Comparison of ENCODE assay signal across 12 mouse cellular contexts in genomic region chr7:34722151-34722550, GRCm38 (mm10).
DNase-seq lines count a peak whose midpoint lies in the region; ATAC-seq and TF ChIP-seq lines count a peak whose summit lies in the region.
"Had no signal": no experiment of that assay in that cellular context is flagged by ENCODE, and none has a peak within 500 bp of the region (broad histone marks: within the 10 kb centered on the region; RNA-seq: fewer than 3 reads in every experiment).

No protein-coding gene starts in this region.

- DNase-seq in heart, postnatal 25 days (ENCODE audit: low spot score), result no peak
- no peak for DNase-seq in lung, postnatal 0 days (ENCODE audit: low spot score)
- DNase-seq in lung, postnatal 4 days, result no peak
- peak; percentile 62 for DNase-seq in ZHBTc4 (ENCODE audit: low read depth, low spot score)
- no peak for DNase-seq in right cerebral cortex, postnatal 10 days (ENCODE audit: low spot score in 2 of 2)
- DNase-seq: cerebellum, postnatal 25 days; gastrocnemius, postnatal 14 days; thymus, adult 2 months had no signal

- intact Hi-C loops in heart, postnatal 25 days (cut with DNase I), result no loop called here

- H3K27ac ChIP-seq in heart, embryonic 16.5 days (ENCODE audit: low read length), result peak overlapping the region; percentile 21
- 0 out of 2 replicates have a peak overlapping the region, but pooled peaks have one; percentile 20 for H3K27ac ChIP-seq in lung, postnatal 0 days (ENCODE audit: low read length)
- H3K27ac ChIP-seq in limb, embryonic 12.5 days, result peak overlapping the region; percentile 1; the same call in 1 of the 2 replicates
- H3K27ac ChIP-seq: embryonic facial prominence, embryonic 12.5 days; liver, embryonic 12.5 days had no signal

- peaks cover 16% of the 10 kb centered on the region for H3K4me1 ChIP-seq in heart, embryonic 16.5 days (ENCODE audit: control insufficient read depth, insufficient read depth, low read length)
- peaks cover 4% of the 10 kb centered on the region; the same call in 1 of the 2 replicates for H3K4me1 ChIP-seq in lung, postnatal 0 days (ENCODE audit: insufficient read depth, low read depth, low read length)
- peaks cover 30% of the 10 kb centered on the region for H3K4me1 ChIP-seq in limb, embryonic 12.5 days (replicated peaks)
- H3K4me1 ChIP-seq: liver, embryonic 12.5 days had no signal

- TF ChIP-seq EP300 in lung, postnatal 0 days (IDR thresholded peaks at IDR 0.05), result no peak

- H3K4me3 ChIP-seq in heart, embryonic 16.5 days (ENCODE audit: low read length), result no peak overlapping the region
- no peak overlapping the region for H3K4me3 ChIP-seq in lung, postnatal 0 days (ENCODE audit: low read depth, low read length)
- no peak overlapping the region for H3K4me3 ChIP-seq in limb, embryonic 12.5 days (replicated peaks)
- H3K4me3 ChIP-seq: embryonic facial prominence, embryonic 12.5 days; liver, embryonic 12.5 days had no signal

- H3K9me3 ChIP-seq in heart, embryonic 16.5 days (replicated peaks; ENCODE audit: control insufficient read depth, low read length), result 0 out of 2 replicates have a peak, but pooled peaks cover 2% of the 10 kb centered on the region
- H3K9me3 ChIP-seq in lung, postnatal 0 days (ENCODE audit: low read length), result no peaks in the 10 kb centered on the region
- no peaks in the 10 kb centered on the region; the same call in 1 of the 2 replicates for H3K9me3 ChIP-seq in limb, embryonic 12.5 days
- H3K9me3 ChIP-seq: embryonic facial prominence, embryonic 12.5 days; liver, embryonic 12.5 days had no signal

- no peaks in the 10 kb centered on the region; the same call in 1 of the 2 replicates for H3K27me3 ChIP-seq in heart, embryonic 16.5 days (ENCODE audit: control insufficient read depth, insufficient read depth, low read length)
- no peaks in the 10 kb centered on the region for H3K27me3 ChIP-seq in lung, postnatal 0 days (replicated peaks; ENCODE audit: insufficient read depth, low read length)
- H3K27me3 ChIP-seq in limb, embryonic 12.5 days, result peaks cover 18% of the 10 kb centered on the region

- no peaks in the 10 kb centered on the region for H3K36me3 ChIP-seq in heart, embryonic 16.5 days (ENCODE audit: control insufficient read depth, insufficient read depth)
- H3K36me3 ChIP-seq in lung, postnatal 0 days (ENCODE audit: insufficient read depth, low read length), result no peaks in the 10 kb centered on the region
- no peaks in the 10 kb centered on the region for H3K36me3 ChIP-seq in limb, embryonic 12.5 days
- H3K36me3 ChIP-seq: embryonic facial prominence, embryonic 12.5 days; liver, embryonic 12.5 days had no signal

- H3K4me2 ChIP-seq in heart, embryonic 16.5 days (ENCODE audit: low read depth, low read length), result no peak overlapping the region
- H3K4me2 ChIP-seq in lung, postnatal 0 days (replicated peaks; ENCODE audit: low read depth, low read length), result no peak overlapping the region
- H3K4me2 ChIP-seq in limb, embryonic 12.5 days, result no peak overlapping the region
- H3K4me2 ChIP-seq: embryonic facial prominence, embryonic 12.5 days; liver, embryonic 12.5 days had no signal

- ATAC-seq in heart, embryonic 16.5 days (replicated peaks; ENCODE audit: extremely low read depth, insufficient read depth, low FRiP score), result no peak
- no peak for ATAC-seq in lung, postnatal 0 days
- no peak for ATAC-seq in limb, embryonic 12.5 days (ENCODE audit: insufficient number of reproducible peaks, insufficient read depth, low FRiP score, low TSS enrichment, low read depth)

- no peak overlapping the region for H3K9ac ChIP-seq in heart, embryonic 16.5 days (ENCODE audit: low read length)
- H3K9ac ChIP-seq in lung, postnatal 0 days (replicated peaks; ENCODE audit: low read depth), result no peak overlapping the region
- H3K9ac ChIP-seq in limb, embryonic 12.5 days (replicated peaks), result 0 out of 2 replicates have a peak overlapping the region, but pooled peaks have one; percentile 8
- H3K9ac ChIP-seq: embryonic facial prominence, embryonic 12.5 days; liver, embryonic 12.5 days had no signal

- 25% methylated on average over 8 of the region's 8 CpGs for WGBS in heart, embryonic 16.5 days
- WGBS in lung, postnatal 0 days, result 23% methylated on average over 8 of the region's 8 CpGs
- 35% methylated on average over 8 of the region's 8 CpGs for WGBS in limb, embryonic 12.5 days

- no peak for TF ChIP-seq CTCF in lung, postnatal 0 days (IDR thresholded peaks at IDR 0.05)
